Mouse (Mus musculus): Measurements from ENCODE around the gene Zcchc3.
A peak's percentile ranks its signal among the peaks of the same experiment; 100 is the strongest.
"Not testable (repeated sequence)": the region's sequence is repeated elsewhere in the genome, so short reads cannot be mapped to it uniquely, and the experiment has no call there.

The Zcchc3 gene

DNA sequence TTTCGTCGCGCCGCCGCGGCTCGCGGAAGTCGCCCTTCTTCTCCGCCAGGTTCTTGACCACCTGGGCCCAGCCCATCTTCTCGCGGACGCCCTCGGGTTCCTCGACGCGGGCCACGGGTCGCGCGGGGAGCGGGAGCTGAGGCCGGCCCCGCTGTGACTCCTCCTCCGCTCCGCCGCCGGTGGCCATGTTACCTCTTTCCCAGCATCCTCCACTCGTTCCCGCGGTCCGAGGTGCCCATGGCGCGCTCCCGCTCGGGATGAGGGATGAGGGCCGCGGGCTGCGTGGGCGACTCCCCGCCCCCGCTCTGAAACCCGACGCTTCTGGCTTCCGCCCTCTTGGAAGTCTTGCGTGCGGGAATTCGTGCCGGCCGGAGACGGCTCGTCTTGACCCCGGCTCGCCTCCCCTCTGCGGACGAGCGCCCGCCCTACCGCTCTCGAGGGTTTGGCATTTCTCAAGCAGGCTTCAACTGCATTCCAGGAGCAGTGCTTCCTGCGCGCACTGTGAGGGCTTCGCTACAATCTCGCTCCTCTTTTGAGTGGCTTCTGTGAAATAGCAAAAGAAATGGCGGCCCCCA, at the start of gene Zcchc3:
Zcchc3 (minus strand) TSS at position 437 of the 575 bp plus-strand sequence.
- peak; percentile 95 for DNase-seq (ENCODE audit: low spot score)

DNA sequence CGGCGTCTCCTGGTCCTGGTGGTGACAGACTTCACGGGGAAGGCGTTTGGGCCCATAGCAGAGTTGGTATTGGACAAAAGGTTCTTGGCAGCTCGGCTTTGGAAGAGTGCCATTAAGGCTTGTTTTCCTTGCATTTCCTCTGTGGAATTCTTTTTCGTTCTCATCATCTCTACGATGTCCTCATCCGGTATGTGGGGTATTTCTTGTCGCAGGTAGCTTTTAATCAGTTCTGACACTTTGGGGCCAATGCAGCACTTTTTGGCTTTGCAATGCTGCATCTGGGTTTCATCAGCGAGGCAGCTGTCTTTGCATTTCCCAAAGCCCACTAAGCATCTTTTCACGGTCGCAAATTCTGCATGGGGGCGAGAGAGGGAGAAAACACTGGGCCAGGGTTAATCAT, 44.4 kb upstream of the Zcchc3 start:
- DNase-seq (ENCODE audit: low spot score): no peak

DNA sequence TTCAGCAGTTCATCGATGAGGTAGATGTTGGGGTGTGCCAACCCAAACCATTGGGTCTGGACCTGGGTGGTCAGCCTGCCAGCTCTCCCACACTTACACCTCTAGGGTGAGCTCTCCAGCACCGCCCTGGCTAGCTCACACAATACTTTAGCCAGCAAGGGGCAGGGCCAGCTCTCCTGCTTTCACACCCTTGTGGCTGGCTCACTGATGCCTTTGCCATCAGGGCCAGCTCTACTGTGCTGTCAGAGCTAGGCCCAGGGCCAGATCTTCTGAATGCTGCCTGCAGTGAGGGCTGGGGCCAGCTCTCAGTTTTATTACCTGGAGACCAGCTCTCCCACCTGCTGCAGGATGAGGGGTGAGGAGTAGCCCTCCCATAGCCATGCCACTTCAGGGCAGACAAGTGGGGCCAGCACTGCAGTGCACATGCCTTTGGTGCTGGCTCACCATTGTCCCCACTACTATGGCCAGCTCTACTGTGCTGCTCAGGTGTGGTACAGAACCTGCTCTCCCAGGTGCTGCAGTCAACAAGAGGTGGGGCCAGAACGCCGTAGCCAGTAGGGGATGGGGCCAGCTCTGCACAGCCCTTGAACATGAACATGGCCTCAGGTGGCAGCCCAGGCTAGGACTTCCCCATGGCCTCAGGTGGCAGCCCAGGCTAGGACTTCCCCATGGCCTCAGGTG, 37.4 kb upstream of the Zcchc3 start:
- no peak for DNase-seq (ENCODE audit: low spot score)

- peak; percentile 84 for DNase-seq (ENCODE audit: low spot score)
These were observed 35.4 kb upstream of the Zcchc3 start for GRCm38 (mm10) chr2:152450241-152450640.

- no peak for DNase-seq (ENCODE audit: low spot score)
These were observed 32.6 kb upstream of the Zcchc3 start for GRCm38 (mm10) chr2:152447461-152447860.

DNA sequence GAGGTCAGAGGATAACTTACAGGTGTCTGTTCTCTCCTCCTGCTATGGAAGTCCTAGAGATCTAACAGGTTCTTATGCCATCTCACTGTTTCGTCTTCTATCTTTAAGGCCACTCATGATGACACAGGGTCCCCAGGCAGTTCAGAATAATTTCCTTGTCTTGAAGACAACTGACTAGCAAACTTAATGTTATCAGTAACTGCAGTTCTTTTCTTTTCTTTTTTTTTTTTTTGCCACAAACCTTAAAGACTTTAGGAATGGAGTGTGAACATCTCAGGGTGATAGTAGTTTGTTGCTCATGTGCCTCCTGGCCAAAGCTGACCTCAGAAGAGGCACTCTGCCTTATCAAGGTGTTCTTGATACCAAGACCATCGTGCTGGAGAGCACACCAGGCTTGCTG, 31.8 kb upstream of the Zcchc3 start:
- DNase-seq (ENCODE audit: low spot score): no peak

DNA sequence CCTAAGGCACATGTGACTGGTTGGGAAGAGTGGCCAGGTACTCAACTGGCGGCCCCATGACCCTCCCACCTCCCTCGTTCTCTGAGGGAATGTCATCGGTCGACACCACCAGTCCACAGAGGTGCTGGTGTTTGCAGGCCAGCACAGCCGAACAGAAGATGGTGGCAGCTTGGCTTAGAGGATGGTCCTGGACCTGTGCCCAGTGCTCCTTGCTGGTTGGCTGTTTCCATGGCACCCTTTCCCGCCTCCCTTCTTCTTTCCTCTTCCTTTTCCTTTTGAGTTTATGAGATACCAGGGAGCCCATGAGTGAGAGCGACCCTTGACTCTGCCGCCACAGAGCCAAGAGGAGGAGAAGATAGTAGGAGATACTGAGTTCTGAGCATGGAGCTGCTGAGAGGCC, 28.5 kb upstream of the Zcchc3 start:
- no peak for DNase-seq (ENCODE audit: low spot score)

- DNase-seq (ENCODE audit: low spot score): no peak
These were observed 27.5 kb upstream of the Zcchc3 start for GRCm38 (mm10) chr2:152442322-152442721.

DNA sequence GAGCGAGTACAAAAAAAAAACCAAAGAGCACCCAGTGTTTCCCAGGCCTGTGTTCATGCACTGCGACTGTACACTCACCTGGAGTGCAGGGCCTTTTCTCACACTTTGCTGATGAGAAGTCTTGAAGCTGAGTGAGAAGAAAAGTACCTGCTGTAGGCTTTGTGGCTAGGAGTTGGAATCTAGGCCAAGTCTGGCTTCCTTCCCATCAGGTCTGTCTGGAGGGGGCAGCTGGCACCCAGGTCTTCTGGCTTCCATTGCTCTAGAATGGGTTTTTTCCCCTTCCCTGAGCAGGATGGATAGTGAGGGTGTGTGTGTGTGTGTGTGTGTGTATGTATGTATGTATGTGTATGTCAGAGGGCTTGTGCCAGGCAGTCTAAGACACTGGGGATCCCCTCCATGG, 25.0 kb upstream of the Zcchc3 start:
- no peak for DNase-seq (ENCODE audit: low spot score)

GRCm38 (mm10) chr2:152438963-152439362, 24.1 kb upstream of the Zcchc3 start:
- no peak for DNase-seq (ENCODE audit: low spot score)

DNA sequence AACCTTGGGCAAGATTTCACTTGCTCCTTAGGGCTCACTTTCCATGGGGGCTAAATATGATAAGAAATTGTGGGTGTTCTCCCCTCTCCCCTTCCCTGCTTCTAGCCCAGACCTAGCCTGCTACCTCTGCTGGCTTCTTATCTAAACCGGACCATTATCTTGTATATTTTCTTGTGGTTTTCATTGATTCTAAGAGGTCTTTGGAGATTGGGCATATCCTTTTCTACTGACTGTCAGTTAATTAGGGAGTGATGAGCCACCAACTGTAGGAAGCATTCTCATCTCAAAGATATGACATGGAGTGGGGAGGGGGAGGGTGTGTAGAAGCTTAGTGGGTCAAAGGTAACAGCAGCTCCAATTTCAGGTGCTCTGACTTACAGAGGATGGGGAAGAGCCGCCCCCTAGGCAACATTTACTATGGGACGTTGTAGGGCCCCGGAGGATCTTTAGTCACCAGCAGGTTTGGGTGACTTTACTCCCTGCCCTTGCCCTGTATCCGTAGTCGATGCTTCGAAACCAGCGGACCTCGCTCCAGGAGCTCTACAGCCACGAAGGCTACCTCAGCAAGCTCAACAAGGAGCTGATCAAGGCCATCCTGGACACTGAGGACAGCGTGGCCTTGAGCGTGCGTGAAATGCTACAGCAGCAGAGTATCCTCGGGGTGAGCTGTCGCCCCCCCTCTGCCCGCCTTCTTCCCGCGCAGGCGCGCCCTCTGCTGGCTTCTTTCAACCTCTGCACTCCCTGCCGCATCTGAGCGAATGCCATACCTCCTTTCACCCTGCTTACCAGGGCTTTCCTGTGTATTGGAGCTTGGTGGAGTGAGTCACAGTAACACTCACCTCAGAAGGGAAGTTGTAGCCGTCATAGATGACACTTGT, 22.4 kb upstream of the Zcchc3 start:
- DNase-seq (ENCODE audit: low spot score): peak; percentile 92

GRCm38 (mm10) chr2:152436405-152436901, 21.6 kb upstream of the Zcchc3 start:
- no peak for DNase-seq (ENCODE audit: low spot score)

DNA sequence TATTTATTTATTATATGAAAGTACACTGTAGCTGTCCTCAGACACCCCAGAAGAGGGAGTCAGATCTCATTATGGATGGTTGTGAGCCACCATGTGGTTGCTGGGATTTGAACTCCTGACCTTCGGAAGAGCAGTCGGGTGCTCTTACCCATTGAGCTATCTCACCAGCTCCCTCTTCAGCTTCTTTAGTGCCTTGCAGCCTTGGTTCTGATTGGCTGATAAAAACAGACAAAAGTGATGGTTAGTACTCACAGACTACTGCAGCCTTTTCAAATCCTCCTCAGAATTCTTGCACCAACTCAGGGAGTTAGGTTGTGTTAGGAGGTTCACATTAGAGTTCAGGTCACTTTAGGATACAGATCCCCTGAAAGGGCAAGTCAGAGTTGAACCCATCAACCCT, 13.7 kb upstream of the Zcchc3 start:
- DNase-seq (ENCODE audit: low spot score): not testable (repeated sequence)

- DNase-seq (ENCODE audit: low spot score): peak; percentile 62
These were observed 12.7 kb upstream of the Zcchc3 start for GRCm38 (mm10) chr2:152427493-152427892.

DNA sequence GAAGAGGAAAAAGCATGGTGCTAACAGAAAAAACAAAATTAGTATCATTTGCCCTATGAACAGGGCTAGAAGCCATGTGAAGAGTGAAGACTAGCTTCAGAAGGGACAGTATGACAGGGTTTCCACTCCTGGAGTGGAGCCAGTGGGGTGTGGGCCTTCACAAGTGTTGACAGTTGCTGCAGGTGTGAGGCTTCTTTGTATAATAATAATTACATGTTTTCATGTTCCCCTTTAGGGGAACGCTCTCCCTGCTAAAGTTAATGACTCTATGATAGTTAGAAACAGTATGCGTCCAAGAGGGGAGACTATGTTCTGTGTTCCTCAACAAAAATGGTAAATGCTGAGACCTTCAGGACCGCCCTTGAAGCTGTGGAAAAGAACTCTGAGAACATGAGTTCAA, 959 bp upstream of the Zcchc3 start:
- no peak for DNase-seq (ENCODE audit: low spot score)

DNA sequence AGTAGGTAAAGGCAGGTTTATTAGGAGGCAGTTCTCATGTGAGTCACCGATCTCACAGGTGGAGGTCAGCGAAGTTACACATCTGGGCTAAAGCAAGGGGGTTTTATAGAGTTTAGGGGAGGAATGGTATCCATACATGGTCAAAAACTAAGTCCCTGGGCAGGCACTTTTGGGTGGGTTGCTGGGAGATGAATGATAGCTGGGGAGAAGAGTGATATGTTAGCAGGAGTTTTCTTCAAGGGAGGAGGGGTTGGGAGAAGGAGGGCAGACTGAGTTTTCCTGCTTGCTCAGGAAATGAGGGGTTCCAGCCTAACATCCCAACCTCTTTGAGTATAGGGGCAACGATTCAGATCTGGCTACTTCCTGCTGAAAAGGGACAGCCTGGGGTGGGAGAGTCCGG, 460 bp upstream of the Zcchc3 start, which contains the start of gene 6820408C15Rik:
6820408C15Rik (plus strand) TSS at position 301 of the 400 bp plus-strand sequence.
- DNase-seq (ENCODE audit: low spot score): no peak

- DNase-seq (ENCODE audit: low spot score): peak; percentile 62
These were observed 852 bp downstream of the Zcchc3 start for GRCm38 (mm10) chr2:152413765-152414584.

DNA sequence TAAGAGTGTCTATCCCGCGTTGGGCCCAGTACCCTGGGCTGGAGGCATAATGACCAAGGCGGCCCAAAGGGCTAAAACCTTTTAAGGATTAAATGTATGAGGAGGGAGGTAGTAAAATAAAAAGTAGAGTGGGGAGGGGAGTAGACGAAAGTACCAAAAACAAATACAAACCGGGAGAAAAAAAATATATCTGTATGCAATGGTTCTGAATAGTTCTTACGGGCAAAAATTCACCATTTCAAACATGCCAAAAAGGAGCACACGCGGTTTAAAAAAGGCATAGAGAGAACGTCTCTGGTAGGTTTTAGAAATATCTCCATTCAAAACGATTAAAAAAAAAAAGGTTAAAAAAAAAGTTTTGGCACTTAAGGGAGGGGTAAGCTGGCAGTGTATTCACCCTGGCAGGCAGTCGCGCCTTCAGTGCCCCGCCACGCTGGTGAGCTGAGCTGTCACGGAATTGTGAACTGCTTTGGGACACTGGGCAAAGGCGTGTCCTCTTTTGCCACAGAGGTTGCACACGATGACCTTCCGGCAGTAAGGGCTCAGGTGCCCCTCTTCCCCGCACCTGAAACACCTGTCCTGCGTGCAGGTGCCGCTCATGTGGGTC, 1.6 kb downstream of the Zcchc3 start:
- peak; percentile 53 for DNase-seq (ENCODE audit: low spot score)

- DNase-seq (ENCODE audit: low spot score): peak; percentile 55
These were observed 2.2 kb downstream of the Zcchc3 start for GRCm38 (mm10) chr2:152412526-152413157.

- DNase-seq (ENCODE audit: low spot score): peak; percentile 66
These were observed 3.4 kb downstream of the Zcchc3 start for GRCm38 (mm10) chr2:152411471-152411870.

DNA sequence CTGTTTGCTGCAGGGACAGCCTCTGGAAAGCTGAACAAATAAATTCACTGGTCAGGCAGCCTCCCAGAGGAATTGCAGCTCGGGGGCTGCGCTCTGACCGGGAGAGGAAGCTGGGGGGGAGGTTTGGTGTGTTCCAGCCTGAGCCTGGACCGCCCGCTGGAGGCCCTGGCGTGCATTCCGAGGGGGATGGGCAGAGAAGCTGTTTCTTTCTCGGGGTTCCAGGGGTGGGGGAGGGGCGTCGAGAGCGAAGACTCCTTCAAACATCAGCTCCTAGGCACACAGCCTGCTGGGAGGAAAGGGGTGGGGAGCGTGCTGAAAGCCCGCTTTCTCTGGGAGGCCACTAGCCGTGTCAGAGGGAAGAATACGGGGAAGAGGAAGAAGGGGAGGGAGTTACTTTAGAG, 3.9 kb downstream of the Zcchc3 start:
- DNase-seq (ENCODE audit: low spot score): peak; percentile 98

Measured in embryo, embryonic 10.5 days (tissue).